Mouse (Mus musculus) testis, adult 2 months (tissue): Measurements from ENCODE around the gene Dok4.

Experiments used
- CTCF ChIP-seq: fragments of 200-500 bp; IDR thresholded peaks from 2 replicates; pipeline ENCODE4 v1.5.1; 2012; ENCODE audit warnings: low read depth, mild to moderate bottlenecking, inconsistent platforms, low read length, moderate library complexity; ENCODE audit not compliant: control insufficient read depth, insufficient read depth, insufficient replicate concordance
- POLR2A ChIP-seq: fragments of 200-500 bp; IDR thresholded peaks from 2 replicates; pipeline ENCODE4 v1.6.1; 2012; ENCODE audit warnings: low read depth, mild to moderate bottlenecking, inconsistent platforms, low read length, moderate library complexity; ENCODE audit not compliant: control insufficient read depth

DNA sequence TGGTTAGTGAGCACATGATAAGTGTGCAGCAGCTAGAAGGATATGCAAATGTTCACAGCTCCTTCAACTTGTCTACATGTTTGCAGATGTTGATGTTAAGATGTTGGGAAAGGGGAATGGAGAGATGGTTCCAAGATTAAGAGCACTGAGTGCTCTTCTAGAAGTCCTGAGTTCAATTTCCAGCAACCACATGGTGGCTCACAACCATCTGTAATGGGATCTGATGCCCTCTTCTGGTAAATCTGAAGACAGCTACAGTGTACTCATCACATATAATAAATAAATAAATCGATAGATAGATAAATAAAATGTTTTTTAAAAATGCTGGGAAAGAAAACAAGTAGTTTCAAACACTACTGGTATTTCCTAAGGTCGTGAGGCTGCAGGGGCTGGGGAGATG, 34.9 kb downstream of the Dok4 start:
- TF ChIP-seq CTCF = no peak
- no peak for TF ChIP-seq POLR2A
